Mouse (Mus musculus) embryonic facial prominence, embryonic 12.5 days (tissue): ENCODE measurements around the gene Pus3. TPM values are rescaled to one million over a fixed set of nuclear protein-coding genes. Genes with fewer than 3 reads are reported as not detected.

ENCODE experiments used
- ATAC-seq: fragments of 200-750 bp; cut with Nextera tagmentation; 2 replicates; pipeline ENCODE4 v1.8.0; 2017; ENCODE audit not compliant: insufficient number of reproducible peaks, insufficient read depth, low FRiP score, low TSS enrichment
- H3K27ac ChIP-seq: fragments of 300-500 bp; sonication (generic); 2 replicates; pipeline ENCODE4 v1.5.1; 2016; ENCODE audit warnings: mild to moderate bottlenecking
- H3K27me3 ChIP-seq: fragments of 300-500 bp; sonication (generic); 2 replicates; pipeline ENCODE4 v1.6.1; 2016; ENCODE audit warnings: mild to moderate bottlenecking, moderate library complexity
- H3K36me3 ChIP-seq: fragments of 300-500 bp; sonication (generic); 2 replicates; pipeline ENCODE4 v1.6.1; 2016; ENCODE audit warnings: mild to moderate bottlenecking
- H3K4me1 ChIP-seq: fragments of 300-500 bp; sonication (generic); 2 replicates; pipeline ENCODE4 v1.6.1; 2016
- H3K4me2 ChIP-seq: fragments of 300-500 bp; sonication (generic); replicated peaks from 2 replicates; pipeline ENCODE4 v1.6.1; 2016; ENCODE audit warnings: mild to moderate bottlenecking, moderate library complexity
- H3K4me3 ChIP-seq: fragments of 300-500 bp; sonication (generic); 2 replicates; pipeline ENCODE4 v1.5.1; 2016; ENCODE audit warnings: mild to moderate bottlenecking
- H3K9ac ChIP-seq: fragments of 300-500 bp; sonication (generic); 2 replicates; pipeline ENCODE4 v1.6.1; 2016; ENCODE audit warnings: mild to moderate bottlenecking, moderate library complexity
- H3K9me3 ChIP-seq: fragments of 300-500 bp; sonication (generic); 2 replicates; pipeline ENCODE4 v1.6.1; 2016; ENCODE audit warnings: mild to moderate bottlenecking, moderate library complexity
- WGBS: fragments of 180-500 bp; shearing (Covaris S2); methylation state at CpG from one replicate; pipeline ENCODE4 v1.1.7; 2016; 5-methylcytosine and 5-hydroxymethylcytosine counted together
- polyA plus RNA-seq: library from polyadenylated mRNA; unstranded; fragments of >200 nt; fragmentation: Nextera tagmentation; extraction: Ambion mirVana; gene quantifications from 2 replicates; pipeline ENCODE4 v1.2.1, GENCODE M21; 2016

Gene Pus3
- polyA plus RNA-seq, 1 experiment from 2014 or later = 21.4 TPM

DNA sequence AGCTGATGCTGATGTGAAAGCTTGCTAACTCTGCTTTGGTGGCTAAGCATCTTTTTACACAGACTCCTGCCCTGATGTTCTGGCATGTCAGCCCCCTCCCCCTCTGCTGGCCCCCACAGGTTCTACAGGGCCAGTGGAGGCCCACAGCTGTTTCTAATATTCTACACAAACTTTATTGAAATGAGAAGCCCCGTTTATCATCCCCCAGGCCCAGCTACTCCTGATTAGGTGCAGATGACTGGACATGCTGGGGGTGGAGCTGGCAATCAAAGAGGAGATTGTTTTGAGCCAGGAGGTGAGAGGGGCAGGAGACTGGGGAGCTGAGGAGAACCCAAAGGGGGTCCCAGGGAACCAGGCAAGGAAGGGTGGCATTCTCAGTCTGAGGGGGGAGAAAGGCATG is 28.6 kb upstream of the Pus3 start:
- Histone ChIP-seq H3K36me3 (no peaks in the 10 kb centered on the region), H3K27ac (peak overlapping the region; percentile 78), H3K9ac (no peak overlapping the region), H3K27me3 (no peaks in the 10 kb centered on the region), H3K9me3 (no peaks in the 10 kb centered on the region), H3K4me3 (no peak overlapping the region), H3K4me1 (peaks cover 24% of the 10 kb centered on the region), H3K4me2 (0 out of 2 replicates have a peak overlapping the region, but pooled peaks have one; percentile 24)
- ATAC-seq = peak; percentile 73; the same call in 1 of the 2 replicates
- 8% methylated on average over 1 of the region's 1 CpGs for WGBS

- Histone ChIP-seq H3K9ac (no peak overlapping the region), H3K27me3 (no peaks in the 10 kb centered on the region), H3K4me2 (no peak overlapping the region), H3K36me3 (no peaks in the 10 kb centered on the region), H3K9me3 (no peaks in the 10 kb centered on the region), H3K27ac (no peak overlapping the region), H3K4me1 (peaks cover 20% of the 10 kb centered on the region), H3K4me3 (no peak overlapping the region)
- WGBS = 75% methylated on average over 9 of the region's 9 CpGs
- no peak for ATAC-seq
These were observed 25.1 kb upstream of the Pus3 start for GRCm38 (mm10) chr9:35533266-35533665.

GRCm38 (mm10) chr9:35535110-35535509 is 23.3 kb upstream of the Pus3 start:
- no peaks in the 10 kb centered on the region for H3K27me3 ChIP-seq
- H3K9ac ChIP-seq = no peak overlapping the region
- H3K4me1 ChIP-seq = peaks cover 8% of the 10 kb centered on the region
- no peaks in the 10 kb centered on the region for H3K36me3 ChIP-seq
- 12% methylated on average over 2 of the region's 2 CpGs for WGBS
- no peak overlapping the region for H3K4me3 ChIP-seq
- no peaks in the 10 kb centered on the region for H3K9me3 ChIP-seq
- ATAC-seq = peak; percentile 80
- no peak overlapping the region for H3K4me2 ChIP-seq
- no peak overlapping the region for H3K27ac ChIP-seq

GRCm38 (mm10) chr9:35535876-35536275 is 22.5 kb upstream of the Pus3 start:
- no peak overlapping the region for H3K27ac ChIP-seq
- H3K4me3 ChIP-seq = no peak overlapping the region
- ATAC-seq = no peak
- no peaks in the 10 kb centered on the region for H3K9me3 ChIP-seq
- H3K9ac ChIP-seq = no peak overlapping the region
- no peak overlapping the region for H3K4me2 ChIP-seq
- H3K36me3 ChIP-seq = no peaks in the 10 kb centered on the region
- 70% methylated on average over 4 of the region's 4 CpGs for WGBS
- H3K27me3 ChIP-seq = no peaks in the 10 kb centered on the region
- peaks cover under 1% of the 10 kb centered on the region for H3K4me1 ChIP-seq

GRCm38 (mm10) chr9:35539001-35539750 is 19.2 kb upstream of the Pus3 start:
- Histone ChIP-seq H3K36me3 (no peaks in the 10 kb centered on the region), H3K9me3 (no peaks in the 10 kb centered on the region), H3K27ac (no peak overlapping the region), H3K27me3 (no peaks in the 10 kb centered on the region), H3K4me1 (no peaks in the 10 kb centered on the region; the same call in none of the 2 replicates), H3K4me3 (no peak overlapping the region), H3K4me2 (no peak overlapping the region), H3K9ac (no peak overlapping the region)
- 82% methylated on average over 13 of the region's 13 CpGs for WGBS
- ATAC-seq = no peak

DNA sequence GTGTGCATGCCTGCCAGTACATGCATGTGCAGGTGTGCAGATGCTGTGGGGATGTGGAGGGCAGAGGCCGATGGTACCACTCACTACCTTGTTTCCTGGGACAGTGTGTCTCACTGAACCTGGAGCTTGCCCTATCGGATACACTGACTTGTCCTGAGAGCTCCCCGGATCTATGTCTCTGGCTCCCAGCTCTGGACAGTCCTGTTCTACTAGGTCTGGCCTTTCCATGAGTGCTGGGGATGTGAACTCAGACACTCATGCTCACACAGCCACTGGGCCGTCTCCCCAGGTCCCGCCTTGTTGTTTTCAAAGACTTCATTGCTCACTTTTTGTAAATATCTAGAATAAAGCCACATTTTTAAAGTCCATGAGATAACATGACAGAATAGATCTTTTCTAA is 17.4 kb upstream of the Pus3 start:
- H3K9ac ChIP-seq = no peak overlapping the region
- H3K9me3 ChIP-seq = no peaks in the 10 kb centered on the region
- no peak overlapping the region for H3K4me3 ChIP-seq
- WGBS = 74% methylated on average over 5 of the region's 5 CpGs
- H3K4me2 ChIP-seq = no peak overlapping the region
- H3K27me3 ChIP-seq = no peaks in the 10 kb centered on the region
- no peaks in the 10 kb centered on the region for H3K36me3 ChIP-seq
- no peak overlapping the region for H3K27ac ChIP-seq
- ATAC-seq = peak; percentile 44; the same call in 1 of the 2 replicates
- H3K4me1 ChIP-seq = no peaks in the 10 kb centered on the region; the same call in 1 of the 2 replicates

GRCm38 (mm10) chr9:35541488-35541887 is 16.9 kb upstream of the Pus3 start:
- H3K4me3 ChIP-seq = no peak overlapping the region
- no peak overlapping the region for H3K9ac ChIP-seq
- 7% methylated on average over 6 of the region's 6 CpGs for WGBS
- peak; percentile 72 for ATAC-seq
- H3K36me3 ChIP-seq = no peaks in the 10 kb centered on the region
- no peaks in the 10 kb centered on the region for H3K27me3 ChIP-seq
- H3K4me1 ChIP-seq = no peaks in the 10 kb centered on the region; the same call in 1 of the 2 replicates
- H3K27ac ChIP-seq = no peak overlapping the region
- H3K9me3 ChIP-seq = no peaks in the 10 kb centered on the region
- H3K4me2 ChIP-seq = no peak overlapping the region

DNA sequence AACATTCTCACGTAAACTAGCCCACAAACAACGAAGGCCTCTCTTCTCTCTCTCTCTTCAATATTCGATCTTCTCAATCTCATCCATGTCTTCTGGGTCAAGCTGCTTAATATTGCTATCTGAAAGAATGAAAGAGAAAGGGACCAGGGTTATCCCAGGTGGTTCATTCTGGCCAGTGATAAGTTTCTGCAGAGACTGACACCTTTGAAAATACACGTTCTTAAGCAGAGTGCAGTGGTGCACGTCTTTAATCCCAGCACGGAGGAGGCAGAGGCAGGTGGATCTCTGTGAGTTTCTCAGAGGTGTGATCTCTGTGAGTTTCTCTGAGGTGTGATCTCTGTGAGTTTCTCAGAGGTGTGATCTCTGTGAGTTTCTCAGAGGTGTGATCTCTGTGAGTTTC is 16.5 kb upstream of the Pus3 start:
- no peak overlapping the region for H3K4me2 ChIP-seq
- H3K27ac ChIP-seq = no peak overlapping the region
- H3K4me1 ChIP-seq = no peaks in the 10 kb centered on the region; the same call in 1 of the 2 replicates
- no peak for ATAC-seq
- 67% methylated on average over 6 of the region's 6 CpGs for WGBS
- H3K4me3 ChIP-seq = no peak overlapping the region
- no peaks in the 10 kb centered on the region for H3K27me3 ChIP-seq
- no peaks in the 10 kb centered on the region for H3K9me3 ChIP-seq
- no peaks in the 10 kb centered on the region for H3K36me3 ChIP-seq
- H3K9ac ChIP-seq = no peak overlapping the region

DNA sequence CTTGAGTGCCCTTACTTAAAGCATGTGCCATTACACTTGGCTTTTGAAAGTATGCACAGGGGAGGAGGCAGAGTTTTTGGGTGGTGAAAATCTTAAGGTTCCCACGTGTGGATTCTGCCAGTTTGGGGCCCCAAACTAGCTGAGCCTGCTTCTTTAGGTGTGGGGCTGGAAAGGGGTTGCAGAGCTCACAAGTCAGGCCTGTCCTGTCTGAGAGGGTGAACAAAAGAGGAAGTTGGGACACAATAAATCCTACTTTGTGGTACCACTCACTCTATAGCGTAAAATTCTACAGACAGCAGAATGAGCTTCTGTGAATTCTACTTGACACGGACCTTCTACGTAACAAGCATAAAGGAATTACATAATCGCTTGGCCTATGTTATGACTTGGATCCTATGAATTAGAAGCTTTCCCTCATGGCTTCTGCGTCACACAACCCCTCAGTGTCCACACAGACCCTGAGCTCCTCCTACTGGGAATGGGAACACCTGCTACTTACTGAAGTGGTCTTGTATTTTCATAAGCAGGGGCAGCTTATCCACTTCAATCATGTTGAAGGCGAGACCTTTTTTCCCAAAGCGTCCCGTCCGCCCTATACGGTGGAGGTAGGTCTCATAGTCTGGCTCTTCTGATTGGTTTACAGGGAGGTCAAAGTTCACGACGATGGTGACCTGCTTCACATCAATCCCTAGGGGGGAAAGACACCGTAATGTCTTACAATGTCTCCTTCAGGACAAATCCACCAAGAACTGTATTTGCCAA is 15.1 kb upstream of the Pus3 start:
- Histone ChIP-seq H3K36me3 (no peaks in the 10 kb centered on the region), H3K27ac (no peak overlapping the region), H3K9ac (no peak overlapping the region), H3K27me3 (no peaks in the 10 kb centered on the region), H3K4me2 (no peak overlapping the region), H3K4me3 (no peak overlapping the region), H3K9me3 (no peaks in the 10 kb centered on the region), H3K4me1 (no peaks in the 10 kb centered on the region; the same call in 1 of the 2 replicates)
- ATAC-seq = no peak
- WGBS = 83% methylated on average over 14 of the region's 14 CpGs

GRCm38 (mm10) chr9:35544666-35545065 is 13.7 kb upstream of the Pus3 start:
- H3K4me2 ChIP-seq = no peak overlapping the region
- 65% methylated on average over 2 of the region's 2 CpGs for WGBS
- no peak for ATAC-seq

DNA sequence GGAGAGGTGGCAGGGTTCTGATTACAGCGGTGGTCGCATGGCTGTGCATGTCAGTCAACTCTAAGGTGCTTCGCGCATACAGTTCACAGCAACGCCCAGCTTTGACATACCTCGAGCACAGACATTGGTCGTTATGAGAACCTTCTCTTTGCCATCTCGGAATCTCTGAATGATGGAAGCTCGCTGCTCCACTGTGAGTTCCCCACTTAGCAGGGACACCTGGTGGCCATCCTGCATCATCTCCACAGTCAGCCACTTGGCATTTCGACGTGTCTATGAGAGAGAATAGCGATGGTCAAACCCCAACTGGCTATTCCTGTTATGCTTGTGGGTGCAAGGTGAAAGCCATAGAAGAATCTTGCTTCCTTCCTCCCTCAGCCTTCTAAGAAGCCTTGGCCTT is 12.7 kb upstream of the Pus3 start:
- ATAC-seq = no peak
- H3K36me3 ChIP-seq = no peaks in the 10 kb centered on the region
- 73% methylated on average over 12 of the region's 12 CpGs for WGBS

More at GRCm38 (mm10) chr9:35544666-35545065, 13.7 kb upstream of the Pus3 start:
- no peaks in the 10 kb centered on the region for H3K9me3 ChIP-seq
- no peak overlapping the region for H3K27ac ChIP-seq
- no peaks in the 10 kb centered on the region for H3K36me3 ChIP-seq
- no peak overlapping the region for H3K4me3 ChIP-seq
- no peaks in the 10 kb centered on the region for H3K27me3 ChIP-seq
- H3K4me1 ChIP-seq = no peaks in the 10 kb centered on the region
- H3K9ac ChIP-seq = no peak overlapping the region

GRCm38 (mm10) chr9:35546745-35547144 is 11.7 kb upstream of the Pus3 start:
- no peak overlapping the region for H3K27ac ChIP-seq
- no peaks in the 10 kb centered on the region for H3K36me3 ChIP-seq
- H3K4me2 ChIP-seq = no peak overlapping the region
- no peaks in the 10 kb centered on the region for H3K4me1 ChIP-seq
- H3K9me3 ChIP-seq = no peaks in the 10 kb centered on the region
- no peak overlapping the region for H3K4me3 ChIP-seq
- no peak for ATAC-seq
- no peak overlapping the region for H3K9ac ChIP-seq
- 85% methylated on average over 9 of the region's 9 CpGs for WGBS
- no peaks in the 10 kb centered on the region for H3K27me3 ChIP-seq

More for the DNA sequence above, 12.7 kb upstream of the Pus3 start:
- Histone ChIP-seq H3K4me1 (no peaks in the 10 kb centered on the region), H3K27me3 (no peaks in the 10 kb centered on the region), H3K4me2 (no peak overlapping the region), H3K27ac (no peak overlapping the region), H3K4me3 (no peak overlapping the region), H3K9me3 (no peaks in the 10 kb centered on the region), H3K9ac (no peak overlapping the region)
